Mouse (Mus musculus) adrenal gland, adult 18-20 months (tissue): ENCODE measurements around the gene Lcorl. TPM values are rescaled to one million over a fixed set of nuclear protein-coding genes. Genes with fewer than 3 reads are reported as not detected.
"Not testable (repeated sequence)": the region's sequence is repeated elsewhere in the genome, so short reads cannot be mapped to it uniquely, and the experiment has no call there.

ENCODE experiments used
- DNase-seq, 2 experiments: peaks; one replicate each; pipeline ENCODE4 v3.0.0; 2021 to 2022; ENCODE audit warnings: low spot score in 2 of 2
- total RNA-seq, 2 experiments: library from RNA; stranded (reverse); gene quantifications; 1 replicate in 1 of 2; 2 replicates in 1 of 2; pipeline ENCODE4 v1.2.3; 2021

The Lcorl gene
- total RNA-seq, 2 experiments from 2014 or later: 13.9 to 19.7 TPM

DNA sequence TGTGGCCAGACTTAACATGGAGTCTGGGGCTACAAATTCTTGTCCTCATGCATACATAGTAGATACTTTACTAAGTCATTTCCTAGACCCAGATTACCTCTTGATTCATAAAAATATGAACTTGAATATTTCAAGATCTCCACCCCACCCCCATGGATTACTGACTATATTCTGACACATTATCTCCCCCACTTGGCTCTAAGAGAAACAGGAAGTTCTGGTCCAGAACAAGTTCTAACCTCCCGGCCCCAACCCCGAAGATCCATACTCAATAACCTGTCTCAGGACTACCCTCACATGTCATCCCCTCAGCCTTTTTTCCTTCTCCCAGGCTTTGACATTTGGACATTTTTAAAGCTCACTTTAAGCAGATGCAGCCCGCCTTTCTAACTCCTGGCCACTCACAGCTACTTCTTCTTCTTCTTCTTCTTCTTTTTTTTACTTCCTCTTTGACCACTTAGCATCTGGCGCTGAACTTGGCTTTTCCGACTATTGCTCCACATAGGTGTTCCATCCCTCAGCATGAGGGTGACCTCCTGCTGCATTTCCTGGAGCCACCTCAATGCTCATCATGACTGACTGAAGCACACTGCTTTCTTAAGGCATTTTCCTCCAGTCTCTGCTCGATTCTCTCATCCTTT, 138.4 kb downstream of the Lcorl start:
- no peak for DNase-seq

DNA sequence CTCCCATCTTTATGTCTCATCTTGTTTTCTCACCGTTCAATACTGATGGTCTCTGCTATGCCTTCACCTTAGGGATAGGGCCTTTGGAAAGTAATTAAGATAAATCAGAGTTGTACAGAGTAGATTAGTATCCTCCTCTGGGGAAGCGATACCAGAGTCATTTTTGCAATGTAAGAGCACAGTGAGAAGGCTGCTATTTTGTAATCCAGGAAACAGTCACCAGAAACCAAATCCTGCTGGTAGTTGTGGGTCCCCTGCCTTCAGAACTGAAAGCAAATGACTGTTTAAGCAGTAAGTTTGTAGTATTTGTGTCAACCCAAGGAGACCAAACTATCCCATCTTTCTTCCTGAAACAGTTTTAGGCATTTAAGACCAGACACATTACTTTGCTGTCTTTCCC, 147.8 kb downstream of the Lcorl start:
- DNase-seq: no peak

GRCm38 (mm10) chr5:45706811-45707210, 150.6 kb downstream of the Lcorl start:
- DNase-seq: no peak

DNA sequence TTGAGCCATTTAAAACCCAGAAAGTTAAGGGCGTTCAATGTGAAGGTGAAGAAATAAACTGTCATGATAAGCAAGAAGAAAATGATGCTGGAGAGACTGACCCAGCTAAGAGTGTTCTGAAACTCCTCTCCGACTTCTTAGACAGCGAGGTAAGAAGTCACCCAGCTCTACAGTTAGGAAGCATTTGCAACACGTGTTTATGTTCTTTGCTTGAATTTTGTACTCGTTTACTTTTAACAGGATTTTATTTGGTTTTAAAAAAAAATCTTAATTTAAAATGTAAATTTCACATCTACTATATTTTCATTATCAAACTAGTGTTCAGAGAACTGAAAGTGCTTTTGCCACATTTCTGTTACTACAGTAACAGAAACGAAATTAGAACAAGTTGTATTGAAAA, 165.7 kb downstream of the Lcorl start:
- no peak for DNase-seq

- DNase-seq: no peak
Measured at GRCm38 (mm10) chr5:45690802-45691201, 166.6 kb downstream of the Lcorl start.

DNA sequence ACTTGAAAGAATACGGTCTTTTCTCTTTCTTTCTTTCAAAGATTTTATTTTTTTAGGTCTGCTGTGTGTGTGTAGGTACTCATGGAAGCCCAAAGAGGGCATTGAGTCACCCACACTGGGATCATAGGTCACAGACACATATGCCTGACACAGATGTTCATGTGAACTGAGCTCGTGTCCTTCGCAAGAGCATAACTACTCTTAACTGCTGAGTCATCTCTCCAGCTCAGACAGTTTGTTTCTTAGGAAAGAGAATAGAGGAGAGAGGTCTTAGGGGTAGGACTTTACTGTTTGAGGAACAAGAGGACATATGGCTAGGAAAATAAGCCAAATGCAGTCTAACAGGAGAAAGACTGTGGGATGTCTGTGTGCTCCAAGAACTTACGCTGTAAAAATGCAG, 168.3 kb downstream of the Lcorl start:
- DNase-seq: no peak

- no peak for DNase-seq
Measured at GRCm38 (mm10) chr5:45686223-45686622, 171.2 kb downstream of the Lcorl start.

DNA sequence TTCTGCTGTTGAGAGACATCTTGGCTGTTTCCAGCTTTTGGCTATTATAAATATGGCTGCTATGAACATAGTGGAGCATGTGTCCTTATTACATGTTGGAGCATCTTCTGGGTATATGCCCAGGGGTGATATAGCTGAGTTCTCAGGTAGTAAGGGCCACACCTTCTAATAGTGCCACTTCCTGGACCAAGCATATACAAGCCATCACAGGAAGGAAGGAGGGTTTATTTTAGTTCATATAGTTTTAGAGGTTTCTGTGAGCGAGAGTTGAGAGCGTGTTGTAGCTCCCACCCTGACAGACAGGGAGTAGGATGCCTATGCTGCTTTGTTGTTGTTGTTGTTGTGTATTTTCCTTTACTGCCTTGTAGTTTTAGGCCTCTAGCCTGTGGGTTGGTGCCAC, 172.2 kb downstream of the Lcorl start:
- no peak for DNase-seq

DNA sequence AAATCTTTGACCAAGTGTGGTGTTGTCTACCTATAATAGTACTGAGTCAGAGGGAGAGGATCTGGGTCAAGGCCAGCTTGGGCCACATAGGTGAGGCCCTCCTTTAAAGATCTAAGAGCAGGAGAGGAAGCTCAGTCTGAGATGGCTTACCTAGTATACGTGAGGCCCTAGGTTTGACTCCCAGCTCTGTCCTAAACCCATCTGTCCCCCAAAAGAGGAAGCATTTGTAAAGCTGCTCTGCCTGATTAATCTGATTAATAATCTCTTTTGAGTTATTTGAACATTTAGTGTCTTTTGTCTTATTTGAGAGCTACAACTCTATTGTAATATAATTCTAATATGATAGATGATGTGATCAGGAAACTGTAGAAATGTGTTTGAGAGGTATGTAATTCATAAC, 174.0 kb downstream of the Lcorl start:
- no peak for DNase-seq

DNA sequence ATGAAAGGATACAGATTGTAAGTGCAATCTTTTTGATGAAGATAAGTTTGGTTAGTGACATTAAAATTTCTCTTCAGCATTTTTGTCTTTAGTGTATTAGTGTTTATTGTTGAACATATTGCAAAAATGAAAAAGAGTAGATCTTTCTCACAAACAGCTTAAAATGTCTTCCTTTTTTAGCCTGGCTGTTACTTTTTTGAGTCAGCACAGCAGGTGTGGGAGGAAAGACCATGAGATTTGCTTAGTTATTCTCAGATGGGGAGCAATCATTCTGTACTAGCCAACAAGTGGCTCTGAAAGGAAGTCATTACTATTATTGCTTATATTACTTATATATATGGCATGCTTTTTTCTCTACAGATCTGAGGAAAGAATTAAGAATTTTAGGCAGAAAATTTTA, 177.5 kb downstream of the Lcorl start:
- no peak for DNase-seq

DNA sequence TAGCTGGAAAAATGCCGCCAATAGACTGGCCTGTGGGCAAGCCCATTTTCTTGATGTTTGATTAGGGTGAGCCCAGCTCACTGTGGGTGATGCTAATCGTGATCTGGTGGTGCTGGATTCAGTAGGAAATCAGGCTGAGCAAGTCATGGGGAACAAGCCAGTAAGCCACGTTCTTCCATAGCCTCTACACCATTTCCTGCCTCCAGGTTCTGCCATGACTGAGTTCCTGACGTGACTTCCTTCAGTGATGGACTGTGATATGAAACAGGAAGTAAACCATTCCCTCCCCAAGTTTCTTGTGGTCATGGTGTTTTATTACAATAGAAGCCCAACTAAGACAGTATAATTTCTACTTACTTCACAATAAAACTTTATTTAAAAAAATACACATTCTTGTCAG, 179.8 kb downstream of the Lcorl start:
- DNase-seq: no peak

GRCm38 (mm10) chr5:45675032-45675431, 182.4 kb downstream of the Lcorl start:
- DNase-seq: no peak

DNA sequence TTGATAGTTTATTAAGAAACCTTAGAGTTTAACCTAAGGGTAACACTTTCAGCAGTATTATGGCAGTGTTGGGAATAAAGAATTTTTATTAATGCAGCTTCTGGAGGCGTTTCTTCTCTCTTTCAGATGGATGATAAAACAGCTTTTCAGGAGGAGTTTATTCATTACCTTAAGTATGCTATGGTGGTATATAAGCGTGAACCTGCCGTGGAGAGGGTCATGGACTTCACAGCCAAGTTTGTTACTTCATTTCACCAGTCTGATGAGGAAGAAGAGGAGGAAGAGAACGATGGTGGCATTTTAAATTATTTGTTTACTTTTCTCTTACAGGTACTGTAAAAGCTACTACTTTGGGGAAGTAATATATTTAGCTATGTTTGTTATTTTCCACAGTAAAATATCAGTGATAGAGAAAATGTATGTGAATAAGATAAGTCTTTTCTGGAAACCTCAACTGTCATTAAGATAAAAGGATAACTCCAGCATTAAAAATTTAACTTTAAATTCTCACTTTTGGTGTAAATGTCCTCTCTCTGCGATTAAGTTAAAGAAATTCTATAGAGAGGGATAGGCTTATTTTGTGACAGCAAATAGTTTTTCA, 186.4 kb downstream of the Lcorl start:
- DNase-seq: no peak

DNA sequence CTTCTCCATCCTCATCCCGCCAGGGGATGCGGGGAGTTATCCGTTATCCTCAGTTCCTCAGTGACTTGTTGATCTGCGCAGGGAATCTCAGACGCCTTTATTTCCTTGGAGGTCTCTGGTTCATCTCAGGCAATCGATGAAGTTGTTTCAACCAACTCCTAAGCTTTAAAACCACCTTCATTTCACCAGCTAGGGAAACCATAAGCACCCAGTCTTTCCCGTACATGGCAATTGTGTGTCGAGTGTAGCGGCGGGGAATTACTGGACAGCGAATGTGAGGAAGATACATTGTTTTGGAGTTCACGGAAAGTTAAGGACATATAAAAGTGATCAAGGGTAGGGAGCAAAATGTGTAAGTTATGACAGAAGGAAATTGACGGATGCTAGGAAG, 187.1 kb downstream of the Lcorl start:
- no peak for DNase-seq

DNA sequence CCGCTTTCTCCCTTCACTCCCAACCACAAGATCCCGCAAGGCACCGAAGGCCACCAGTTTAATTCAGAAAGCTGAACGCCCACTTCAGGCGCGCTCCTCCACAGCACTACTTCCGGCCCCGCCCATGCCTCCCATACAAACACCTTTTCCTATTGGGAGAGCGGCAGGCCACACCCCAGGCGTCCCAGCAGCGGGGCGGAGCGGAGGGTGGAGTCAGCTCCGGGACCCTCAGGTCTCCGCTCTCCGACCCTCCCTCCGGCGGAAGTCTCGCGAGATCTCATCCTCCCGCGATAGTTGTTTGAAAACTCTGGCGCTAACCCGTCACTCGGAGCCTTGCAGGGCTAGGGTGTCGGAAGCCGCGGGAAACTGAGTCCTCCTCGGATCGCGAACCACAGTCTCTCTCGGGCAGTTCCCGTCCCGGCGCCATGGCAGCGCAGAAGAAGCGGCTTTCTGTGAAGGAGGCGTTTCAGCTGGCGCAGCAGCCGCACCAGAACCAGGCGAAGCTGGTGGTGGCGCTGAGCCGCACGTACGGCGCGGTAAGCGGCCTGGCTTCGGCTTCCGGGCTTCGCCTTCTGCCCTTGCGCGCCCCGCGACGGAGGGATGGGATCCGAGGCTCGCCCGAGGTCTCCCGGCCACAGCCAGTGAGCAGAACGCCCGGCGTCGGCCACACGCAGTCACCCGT, 187.7 kb downstream of the Lcorl start, which contains the start of gene Ncapg:
Gene Ncapg, plus strand, starts transcription at position 322 of the 682 bp plus-strand sequence.
- peak; percentile 100 for DNase-seq

GRCm38 (mm10) chr5:45669234-45669597, 188.2 kb downstream of the Lcorl start:
- DNase-seq: no peak

GRCm38 (mm10) chr5:45668831-45669230, 188.6 kb downstream of the Lcorl start:
- DNase-seq: no peak

GRCm38 (mm10) chr5:45668324-45668723, 189.1 kb downstream of the Lcorl start:
- no peak for DNase-seq

DNA sequence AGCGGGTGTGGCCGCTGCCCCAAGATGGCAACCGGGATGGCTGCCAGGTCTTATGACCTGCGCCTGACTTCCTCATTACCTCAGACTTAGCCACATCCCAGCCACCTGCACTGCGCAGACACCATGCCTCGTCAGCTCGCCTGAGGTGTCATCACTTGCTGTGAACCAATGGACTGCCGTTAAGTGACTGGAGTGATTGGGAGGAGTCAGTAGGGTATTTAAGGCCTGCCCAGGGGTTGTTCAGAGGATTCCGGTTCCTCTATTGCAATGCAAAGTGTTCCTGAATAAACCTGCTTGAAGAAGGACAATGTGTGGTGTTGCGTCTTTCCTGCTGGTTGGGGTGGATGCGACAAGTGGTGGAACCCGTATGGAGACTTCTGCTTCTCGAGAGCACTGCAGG, 199.0 kb downstream of the Lcorl start:
- DNase-seq: not testable (repeated sequence)

DNA sequence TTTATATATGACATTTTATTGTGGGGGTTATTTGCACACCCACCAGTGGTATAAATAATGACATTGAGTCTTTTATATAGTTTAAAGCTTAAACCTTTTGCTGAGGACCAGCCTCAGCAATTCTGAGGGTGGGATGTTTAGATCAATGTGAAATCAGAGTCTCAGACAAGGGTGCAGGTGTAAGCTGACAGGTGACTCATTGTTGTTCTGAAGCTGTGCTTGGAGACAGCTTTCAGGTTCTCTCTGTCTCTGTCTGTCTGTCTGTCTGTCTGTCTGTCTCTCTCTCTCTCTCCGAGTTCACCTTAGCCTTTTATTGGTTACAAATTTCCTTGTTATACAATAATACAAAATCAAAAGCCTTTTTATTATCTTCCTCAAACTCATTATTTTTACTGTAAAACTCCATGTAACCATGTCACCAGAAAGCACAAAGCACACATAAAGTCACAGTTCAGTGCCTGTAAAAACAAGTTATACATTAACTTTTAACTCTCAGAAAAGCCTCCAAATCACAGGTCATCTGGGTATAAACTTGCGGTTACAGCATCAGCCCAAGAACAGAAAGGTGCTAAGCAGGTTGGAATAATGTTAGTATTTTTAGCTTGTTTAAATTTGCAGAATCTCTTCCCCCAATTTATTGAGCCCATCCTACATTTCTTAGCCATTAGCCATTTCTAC, 206.2 kb downstream of the Lcorl start:
- no peak for DNase-seq
